Mouse (Mus musculus) gastrocnemius, postnatal 14 days (tissue): Measurements from ENCODE around the gene Bace1. TPM values are rescaled to one million over a fixed set of nuclear protein-coding genes. Genes with fewer than 3 reads are reported as not detected.

Source experiments
- DNase-seq: peaks from one replicate; pipeline ENCODE4 v3.0.0; 2021; ENCODE audit warnings: mixed read lengths
- intact Hi-C: fragments of 180-260 bp; cut with DNase I; formaldehyde crosslinking; loops from one replicate; pipeline ENCODE4 v1.15.1; 2025; ENCODE audit warnings: low total_unique reads
- total RNA-seq, 2 experiments: library from RNA; stranded (reverse); gene quantifications; 2 replicates each; pipeline ENCODE4 v1.2.3; 2021

The Bace1 gene
- total RNA-seq, 2 experiments from 2014 or later: 41.0 to 55.8 TPM

DNA sequence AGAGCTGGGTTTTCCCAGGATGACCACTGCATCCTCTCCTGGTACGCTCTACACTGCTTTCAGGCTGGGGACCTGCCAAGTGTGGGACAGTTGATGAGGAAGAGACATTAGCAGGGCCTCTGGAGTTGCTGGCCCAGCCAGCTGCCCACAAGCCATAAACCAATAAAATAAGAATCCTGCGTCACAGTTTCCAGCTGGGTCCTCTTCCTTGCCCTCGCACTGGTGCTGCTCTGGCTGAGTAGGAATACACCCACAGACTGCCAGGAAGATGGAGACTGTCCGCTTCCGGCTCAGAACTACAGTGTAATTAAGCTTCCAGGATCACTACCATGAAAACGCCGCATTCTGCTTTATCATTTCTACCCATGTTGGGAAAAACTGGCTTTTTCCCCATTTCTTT, 23.4 kb downstream of the Bace1 start:
- DNase-seq: no peak
- intact Hi-C loops: no loop called here

DNA sequence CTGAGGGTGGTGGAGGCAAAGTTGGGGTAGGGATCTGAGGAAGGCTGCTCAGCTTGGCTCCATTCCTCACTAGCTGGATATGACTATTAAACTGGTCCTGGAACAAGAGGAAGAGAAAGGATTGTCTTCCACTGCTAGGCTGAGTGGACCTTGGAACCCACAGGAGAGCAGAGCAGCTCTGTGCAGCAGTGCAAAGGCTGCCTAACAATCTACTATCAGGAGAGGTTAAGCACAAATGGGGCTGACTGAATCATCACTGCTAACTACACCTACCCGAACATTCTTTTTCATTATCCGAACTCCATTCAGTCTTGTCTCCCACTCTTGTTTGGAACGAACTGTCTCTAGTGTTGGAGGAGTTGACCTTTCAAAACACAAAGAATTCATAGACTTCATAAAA, 30.8 kb downstream of the Bace1 start:
- DNase-seq: no peak
- intact Hi-C loops: no loop called here

DNA sequence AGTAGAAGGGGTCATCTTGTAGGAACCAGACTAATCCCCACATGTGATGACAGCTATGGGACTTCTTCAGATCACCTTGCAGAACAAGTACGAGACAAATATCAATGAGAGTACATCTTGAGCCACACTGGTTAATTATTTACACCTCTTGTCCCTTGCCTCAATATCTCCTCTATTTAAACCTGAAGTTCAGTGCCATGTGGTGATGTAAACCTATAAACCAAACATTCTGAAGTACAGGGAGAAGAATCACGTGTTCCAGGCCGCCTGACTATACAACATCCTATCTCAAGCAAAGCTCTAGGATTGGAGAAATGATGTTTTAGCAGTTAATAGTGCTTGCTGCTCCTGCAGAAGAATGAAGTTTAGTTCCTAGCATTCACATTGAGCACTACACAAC, 31.9 kb downstream of the Bace1 start:
- intact Hi-C loops: no loop called here
- DNase-seq: no peak

DNA sequence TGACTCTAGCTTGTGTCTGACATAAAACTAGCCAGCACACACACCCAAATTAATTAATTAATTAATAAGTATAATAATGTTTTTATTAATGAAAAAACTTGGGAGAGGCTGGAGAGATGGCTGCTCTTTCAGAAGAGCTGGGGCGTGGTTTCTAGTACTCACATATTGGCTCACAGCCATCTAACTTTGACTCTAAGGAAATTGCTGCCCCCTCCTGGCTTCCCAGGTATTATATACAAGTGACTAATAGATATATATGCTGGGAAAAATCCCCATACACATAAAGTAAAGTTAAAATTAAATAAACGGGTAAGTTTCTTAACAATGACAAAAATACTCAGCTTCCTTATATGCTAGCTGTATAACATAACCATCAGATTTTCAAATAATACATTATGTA, 39.5 kb downstream of the Bace1 start:
- intact Hi-C loops: no loop called here
- DNase-seq: peak; percentile 26

DNA sequence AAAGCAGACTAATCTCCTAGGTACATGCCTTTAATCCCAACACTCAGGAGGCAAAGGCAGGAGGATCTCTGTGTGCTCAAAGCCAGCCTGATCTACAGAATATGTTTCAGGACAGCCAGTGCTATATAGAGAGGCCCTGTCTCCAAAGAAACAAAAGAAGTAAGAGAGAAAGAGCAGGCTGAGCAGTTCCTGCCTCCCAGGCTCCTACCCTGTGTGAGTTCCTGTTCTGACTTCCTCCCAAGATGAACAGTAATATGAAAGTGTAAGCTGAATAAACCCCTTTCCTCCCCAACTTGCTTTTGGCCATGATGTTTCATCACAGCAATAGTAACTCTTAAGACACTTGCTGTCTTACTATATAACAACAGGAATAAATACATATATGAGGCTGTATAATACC, 55.3 kb downstream of the Bace1 start:
- intact Hi-C loops: no loop called here
- DNase-seq: no peak

DNA sequence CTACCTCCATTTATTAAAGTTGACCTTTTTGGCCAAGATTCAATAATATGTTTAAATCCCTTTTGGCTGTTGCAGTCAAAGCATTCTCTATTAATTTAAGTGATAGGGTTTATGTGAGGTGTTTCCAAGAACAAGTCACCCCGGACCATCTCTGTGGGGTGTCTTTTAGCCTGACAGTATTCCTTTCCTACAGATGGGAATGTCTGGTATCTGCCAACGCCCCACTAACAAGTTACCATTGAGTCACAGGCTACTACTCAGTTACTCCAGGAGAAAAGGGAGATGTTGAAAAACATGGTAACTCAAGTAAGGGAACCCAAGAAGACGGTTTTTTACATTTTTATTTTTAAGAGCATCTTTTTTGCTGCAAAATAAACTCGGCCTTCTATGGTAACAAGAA, 66.8 kb downstream of the Bace1 start:
- no peak for DNase-seq
- intact Hi-C loops: no loop called here

DNA sequence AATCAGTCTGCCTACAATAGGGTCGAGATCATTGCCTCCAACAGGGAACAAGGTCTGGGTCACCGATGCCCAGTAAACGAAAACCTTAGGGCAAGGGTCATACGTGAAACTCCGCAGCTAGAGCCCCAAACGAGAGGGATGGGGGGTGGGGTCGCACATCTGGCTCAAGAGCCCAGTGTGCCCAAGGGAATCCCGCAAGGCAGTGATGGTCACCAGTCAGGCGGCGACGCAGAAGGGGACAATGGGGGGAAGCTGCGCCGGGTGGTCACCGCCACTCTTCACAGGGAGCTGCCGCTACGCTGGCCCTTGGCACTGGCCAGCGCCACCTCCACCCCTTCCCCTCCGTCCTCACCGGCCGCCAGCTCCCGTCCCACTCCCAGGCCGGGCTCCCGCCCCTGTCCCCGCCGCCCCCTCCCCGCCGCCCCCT, 67.4 kb downstream of the Bace1 start:
- intact Hi-C loops: no loop called here

DNA sequence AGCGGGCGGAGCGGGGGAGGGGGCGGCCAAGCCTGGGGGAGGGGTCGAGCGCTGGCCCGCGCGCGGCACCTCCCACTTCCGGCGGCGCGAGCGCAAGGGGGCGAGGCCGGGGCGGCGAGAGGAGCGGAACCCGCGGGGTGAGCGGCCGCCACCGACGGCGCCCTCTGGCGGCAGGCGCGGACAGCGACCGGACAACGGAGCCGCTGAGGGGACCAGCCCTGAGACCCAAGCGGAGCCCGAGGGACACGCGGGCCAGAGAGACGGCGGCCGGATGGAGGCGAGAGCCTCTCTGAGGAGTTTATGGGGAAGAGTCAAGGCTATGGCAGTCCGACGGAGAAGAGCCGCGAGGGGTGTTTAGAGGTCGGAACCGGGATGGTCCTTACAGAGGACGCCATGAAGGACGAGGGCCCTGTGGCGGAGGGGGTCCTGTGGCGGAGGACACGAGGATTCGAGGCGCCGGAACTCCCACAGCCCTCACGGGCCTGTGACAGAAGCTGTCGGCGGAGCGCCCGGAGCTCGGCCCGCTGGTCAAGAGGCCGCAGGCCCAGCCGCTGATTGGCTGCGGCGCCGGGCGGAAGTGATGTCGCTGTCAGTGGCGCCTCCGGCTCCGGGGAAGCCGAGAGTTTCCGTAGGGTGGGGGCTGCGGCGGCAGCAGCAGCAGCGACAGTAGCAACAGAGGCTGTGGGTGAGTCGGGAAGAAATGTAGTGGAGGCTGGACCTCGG, 68.1 kb downstream of the Bace1 start, which contains the start of the genes Pcsk7 and Rnf214:
Gene Pcsk7 (plus strand): TSS at position 143 of the 723 bp plus-strand sequence.
Gene Rnf214 (minus strand): TSS at position 557 of the 723 bp plus-strand sequence.
- DNase-seq: peak; percentile 95
- intact Hi-C loops: no loop called here

More for the DNA sequence above, 67.4 kb downstream of the Bace1 start:
- peak; percentile 28 for DNase-seq

DNA sequence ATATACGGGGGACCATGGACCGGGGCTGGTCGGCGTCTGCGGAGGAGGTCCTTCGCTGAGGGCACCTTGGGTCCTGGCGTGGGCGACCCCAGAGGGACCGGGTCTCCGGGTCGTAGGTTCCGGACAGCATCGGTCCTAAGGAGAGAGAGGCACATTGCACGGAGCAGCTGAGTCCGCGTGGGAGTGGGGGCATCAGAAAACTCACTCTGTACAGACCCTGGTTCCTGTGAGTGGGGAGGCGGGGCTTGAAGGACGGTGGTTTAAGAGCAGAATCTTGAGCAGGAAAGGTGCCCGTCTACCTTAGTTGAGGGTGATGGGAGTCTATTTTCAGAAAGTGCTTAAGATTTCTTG, 68.7 kb downstream of the Bace1 start:
- intact Hi-C loops: no loop called here
- DNase-seq: no peak

DNA sequence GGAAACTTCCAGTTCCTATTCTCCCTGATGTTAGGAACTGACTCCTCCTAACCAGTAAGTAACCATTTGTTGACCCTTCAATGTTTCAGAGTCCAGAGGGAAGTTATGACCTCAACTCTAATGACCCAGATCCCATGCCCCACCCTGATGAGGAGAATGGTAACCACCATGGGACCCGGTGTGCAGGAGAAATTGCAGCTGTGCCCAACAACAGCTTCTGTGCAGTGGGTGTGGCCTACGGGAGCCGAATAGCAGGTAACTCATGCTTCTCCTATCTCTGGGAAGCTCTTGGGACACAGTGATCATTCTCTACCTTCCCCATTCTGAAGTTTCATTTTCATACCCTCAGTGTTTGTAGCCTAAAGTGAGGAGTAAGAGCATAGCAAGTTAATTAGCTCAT, 72.6 kb downstream of the Bace1 start:
- no peak for DNase-seq
- intact Hi-C loops: no loop called here

DNA sequence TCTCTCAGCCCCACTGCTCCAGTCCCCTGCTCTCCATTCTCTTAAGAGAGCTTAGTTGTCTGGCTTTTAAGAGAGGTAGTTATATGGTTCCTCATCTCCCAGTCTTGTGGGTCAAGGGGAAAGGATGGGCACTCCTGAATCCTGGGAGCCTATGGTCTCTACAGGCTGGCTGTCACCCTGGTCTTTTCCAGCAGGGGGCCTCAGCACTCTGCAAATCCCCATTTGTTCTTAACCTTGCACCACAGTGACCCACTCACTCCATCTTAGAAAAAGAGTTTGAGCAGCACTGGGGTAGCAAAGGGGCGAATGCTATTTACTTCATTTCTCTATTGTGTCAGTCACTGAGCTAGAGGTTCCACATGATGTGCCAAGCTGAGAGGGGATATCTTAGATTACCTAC, 73.3 kb downstream of the Bace1 start:
- DNase-seq: peak; percentile 63
- intact Hi-C loops: loop anchor here (2.0 kb wide), 1 partner anchor 25 kb away; the partner anchor contains the start of gene Tagln

Other genes with a start within 250 kb of the Bace1 start
- gene Cep164, start 9.9 kb upstream of the Bace1 start, total RNA-seq: 1 to 10 TPM; 2.7 to 3.7 TPM
- 10 to 100 TPM; 13.7 to 13.9 TPM for gene Pcsk7, start 67.9 kb downstream of the Bace1 start, total RNA-seq
- 10 to 100 TPM; 21.2 to 25.9 TPM for gene Rnf214, start 68.3 kb downstream of the Bace1 start, total RNA-seq
- 10 to 100 TPM; 43.4 to 64.7 TPM for gene Tagln, start 97.5 kb downstream of the Bace1 start, total RNA-seq
- gene Sidt2, start 116.7 kb downstream of the Bace1 start, total RNA-seq: 10 to 100 TPM; 53.8 to 60.0 TPM
- 10 to 100 TPM; 45.7 to 51.0 TPM for gene Pafah1b2, start 174.1 kb downstream of the Bace1 start, total RNA-seq
- gene Sik3, start 174.2 kb downstream of the Bace1 start, total RNA-seq: 10 to 100 TPM; 37.4 TPM